Mouse (Mus musculus) heart, adult 2 months (tissue): Measurements from ENCODE around the gene Ano1. TPM values are rescaled to one million over a fixed set of nuclear protein-coding genes. Genes with fewer than 3 reads are reported as not detected.

ENCODE experiments used
- DNase-seq, 2 experiments: peaks; one replicate each; pipeline ENCODE4 v3.0.0; 2021
- H3K27ac ChIP-seq: fragments of 200-600 bp; 2 replicates; pipeline ENCODE4 v1.8.1; 2022
- H3K27me3 ChIP-seq: fragments of 200-500 bp; 2 replicates; pipeline ENCODE4 v1.6.1; 2012; ENCODE audit warnings: mild to moderate bottlenecking, low read length, inconsistent platforms, mixed read lengths; ENCODE audit not compliant: control insufficient read depth, insufficient read depth
- H3K36me3 ChIP-seq: fragments of 200-500 bp; 2 replicates; pipeline ENCODE4 v1.6.1; 2012; ENCODE audit warnings: low read length, inconsistent platforms; ENCODE audit not compliant: control insufficient read depth, insufficient read depth
- H3K4me1 ChIP-seq: fragments of 200-500 bp; 2 replicates; pipeline ENCODE4 v1.6.1; 2011; ENCODE audit warnings: low read length; ENCODE audit not compliant: control insufficient read depth, insufficient read depth
- H3K4me3 ChIP-seq: fragments of 200-600 bp; 2 replicates; pipeline ENCODE4 v1.8.1; 2022
- H3K79me2 ChIP-seq: fragments of 200-500 bp; replicated peaks from 2 replicates; pipeline ENCODE4 v1.6.1; 2012; ENCODE audit warnings: mild to moderate bottlenecking, inconsistent platforms, low read length, moderate library complexity, mixed read lengths; ENCODE audit not compliant: control insufficient read depth, insufficient read depth
- H3K9ac ChIP-seq: fragments of 200-500 bp; 2 replicates; pipeline ENCODE4 v1.6.1; 2012; ENCODE audit warnings: low read depth, mild to moderate bottlenecking, control low read depth, inconsistent platforms, low read length, mixed read lengths
- CTCF ChIP-seq: fragments of 200-600 bp; IDR thresholded peaks from 2 replicates; pipeline ENCODE4 v1.8.1; 2022; ENCODE audit warnings: antibody characterized with exemption, mild to moderate bottlenecking, moderate library complexity
- EP300 ChIP-seq: fragments of 200-500 bp; IDR thresholded peaks from 2 replicates; pipeline ENCODE4 v1.6.1; 2011; ENCODE audit warnings: low read depth, low read length, control low read depth; ENCODE audit not compliant: insufficient read depth
- POLR2A ChIP-seq: fragments of 200-500 bp; IDR thresholded peaks from 2 replicates; pipeline ENCODE4 v1.6.1; 2011; ENCODE audit warnings: mild to moderate bottlenecking, low read depth, low read length, control low read depth; ENCODE audit not compliant: insufficient read depth
- WGBS: fragments of 180-500 bp; shearing (Covaris S2); methylation state at CpG from one replicate; pipeline ENCODE4 v1.1.7; 2018; 5-methylcytosine and 5-hydroxymethylcytosine counted together
- intact Hi-C: fragments of 180-260 bp; cut with DNase I; formaldehyde crosslinking; loops from one replicate; pipeline ENCODE4 v1.15.1; 2025
- polyA plus RNA-seq: library from polyadenylated mRNA; depleted of rRNA; stranded (reverse); fragments of >200 nt; gene quantifications from 2 replicates; pipeline ENCODE4 v1.2.3, GENCODE M21; 2012
- total RNA-seq, 2 experiments: library from RNA; stranded (reverse); gene quantifications; 2 replicates each; pipeline ENCODE4 v1.2.3; 2021

The Ano1 gene
- total and polyA plus RNA-seq, 3 experiments: 11.1 to 12.5 (median 11.7) TPM

- Histone ChIP-seq H3K36me3 (no peaks in the 10 kb centered on the region), H3K4me3 (no peak overlapping the region), H3K9ac (no peak overlapping the region), H3K27ac (no peak overlapping the region), H3K79me2 (no peaks in the 10 kb centered on the region), H3K4me1 (no peaks in the 10 kb centered on the region), H3K27me3 (no peaks in the 10 kb centered on the region)
- DNase-seq: no peak
- intact Hi-C loops: no loop called here
- TF ChIP-seq EP300 (no peak), POLR2A (no peak), CTCF (no peak)
- WGBS: 80% methylated on average over 14 of the region's 14 CpGs
Measured at GRCm38 (mm10) chr7:144752919-144753656, 1.3 kb upstream of the Ano1 start.

GRCm38 (mm10) chr7:144747756-144748155 is 4.0 kb downstream of the Ano1 start:
- H3K36me3 ChIP-seq: no peaks in the 10 kb centered on the region
- no peak for DNase-seq
- H3K9ac ChIP-seq: no peak overlapping the region
- no peak overlapping the region for H3K27ac ChIP-seq
- intact Hi-C loops: no loop called here
- TF ChIP-seq CTCF (no peak), EP300 (no peak)
- no peaks in the 10 kb centered on the region for H3K4me1 ChIP-seq
- H3K27me3 ChIP-seq: no peaks in the 10 kb centered on the region
- H3K4me3 ChIP-seq: no peak overlapping the region
- no peaks in the 10 kb centered on the region for H3K79me2 ChIP-seq
- 68% methylated on average over 2 of the region's 2 CpGs for WGBS

GRCm38 (mm10) chr7:144746466-144746865 is 5.3 kb downstream of the Ano1 start:
- 84% methylated on average over 4 of the region's 4 CpGs for WGBS
- TF ChIP-seq EP300 (no peak), CTCF (no peak), POLR2A (no peak)
- no peak for DNase-seq
- intact Hi-C loops: no loop called here
- H3K27ac ChIP-seq: no peak overlapping the region
- H3K27me3 ChIP-seq: no peaks in the 10 kb centered on the region
- no peaks in the 10 kb centered on the region for H3K36me3 ChIP-seq
- no peaks in the 10 kb centered on the region for H3K79me2 ChIP-seq
- H3K9ac ChIP-seq: no peak overlapping the region
- no peaks in the 10 kb centered on the region for H3K4me1 ChIP-seq
- no peak overlapping the region for H3K4me3 ChIP-seq

GRCm38 (mm10) chr7:144743874-144744273 is 7.9 kb downstream of the Ano1 start:
- no peak for TF ChIP-seq EP300
- no peak for TF ChIP-seq CTCF
- no peak for TF ChIP-seq POLR2A

GRCm38 (mm10) chr7:144740643-144741042 is 11.1 kb downstream of the Ano1 start:
- DNase-seq: no peak
- no peak overlapping the region for H3K9ac ChIP-seq
- no peak for TF ChIP-seq EP300
- no peaks in the 10 kb centered on the region for H3K36me3 ChIP-seq
- H3K27me3 ChIP-seq: peaks cover 10% of the 10 kb centered on the region; the same call in 1 of the 2 replicates
- 68% methylated on average over 7 of the region's 7 CpGs for WGBS
- no peak overlapping the region for H3K27ac ChIP-seq
- intact Hi-C loops: no loop called here
- H3K4me1 ChIP-seq: no peaks in the 10 kb centered on the region; the same call in 1 of the 2 replicates
- no peak overlapping the region for H3K4me3 ChIP-seq
- no peaks in the 10 kb centered on the region for H3K79me2 ChIP-seq

More at GRCm38 (mm10) chr7:144743874-144744273, 7.9 kb downstream of the Ano1 start:
- WGBS: 73% methylated on average over 5 of the region's 5 CpGs
- no peaks in the 10 kb centered on the region for H3K27me3 ChIP-seq
- no peak overlapping the region for H3K4me3 ChIP-seq
- H3K4me1 ChIP-seq: no peaks in the 10 kb centered on the region
- no peaks in the 10 kb centered on the region for H3K36me3 ChIP-seq
- no peak overlapping the region for H3K27ac ChIP-seq
- no peaks in the 10 kb centered on the region for H3K79me2 ChIP-seq
- no peak overlapping the region for H3K9ac ChIP-seq
- no peak for DNase-seq
- intact Hi-C loops: no loop called here

GRCm38 (mm10) chr7:144739810-144740209 is 12.0 kb downstream of the Ano1 start:
- no peak for DNase-seq
- Histone ChIP-seq H3K9ac (no peak overlapping the region), H3K4me1 (no peaks in the 10 kb centered on the region; the same call in 1 of the 2 replicates), H3K27ac (no peak overlapping the region), H3K27me3 (peaks cover 10% of the 10 kb centered on the region; the same call in 1 of the 2 replicates), H3K36me3 (no peaks in the 10 kb centered on the region), H3K79me2 (no peaks in the 10 kb centered on the region), H3K4me3 (no peak overlapping the region)
- WGBS: 24% methylated on average over 3 of the region's 3 CpGs
- intact Hi-C loops: no loop called here
- TF ChIP-seq POLR2A (no peak), CTCF (no peak), EP300 (no peak)
